Mouse (Mus musculus) CH12F3 (cell line): ENCODE results near the gene Mt3.
"Not testable (repeated sequence)": the region's sequence is repeated elsewhere in the genome, so short reads cannot be mapped to it uniquely, and the experiment has no call there.

Experiments used
- in situ Hi-C: fragments of 300-500 bp; cut with MboI; formaldehyde crosslinking; loops from 2 replicates; pipeline ENCODE4 v1.14.3; 2020; ENCODE audit warnings: low sequenced_read_pairs

Gene Mt3

GRCm38 (mm10) chr8:94152513-94153300 is at the start of gene Mt3:
Mt3 (plus strand) TSS chr8:94152607.
- in situ Hi-C loops, result no loop called here

- in situ Hi-C loops, result no loop called here
Observed at GRCm38 (mm10) chr8:94104146-94104545, 48.3 kb upstream of the Mt3 start.

- in situ Hi-C loops, result no loop called here
Observed at GRCm38 (mm10) chr8:94107871-94108270, 44.5 kb upstream of the Mt3 start.

GRCm38 (mm10) chr8:94109396-94109795 is 43.0 kb upstream of the Mt3 start:
- in situ Hi-C loops, result no loop called here

- in situ Hi-C loops, result no loop called here
Observed at GRCm38 (mm10) chr8:94109835-94110234, 42.6 kb upstream of the Mt3 start.

GRCm38 (mm10) chr8:94110526-94111177 is 41.8 kb upstream of the Mt3 start:
- in situ Hi-C loops, result no loop called here

GRCm38 (mm10) chr8:94113435-94113834 is 39.0 kb upstream of the Mt3 start:
- in situ Hi-C loops, result no loop called here

- in situ Hi-C loops, result no loop called here
Observed at GRCm38 (mm10) chr8:94113972-94114371, 38.4 kb upstream of the Mt3 start.

- in situ Hi-C loops, result no loop called here
Observed at GRCm38 (mm10) chr8:94118776-94119430, 33.5 kb upstream of the Mt3 start.

GRCm38 (mm10) chr8:94121625-94122024 is 30.8 kb upstream of the Mt3 start:
- in situ Hi-C loops, result no loop called here

- in situ Hi-C loops, result no loop called here
Observed at GRCm38 (mm10) chr8:94122711-94123468, 29.5 kb upstream of the Mt3 start.

GRCm38 (mm10) chr8:94127711-94128110 is 24.7 kb upstream of the Mt3 start:
- in situ Hi-C loops, result no loop called here

GRCm38 (mm10) chr8:94129133-94129789 is 23.1 kb upstream of the Mt3 start:
- in situ Hi-C loops, result no loop called here

- in situ Hi-C loops, result no loop called here
Observed at GRCm38 (mm10) chr8:94130126-94130525, 22.3 kb upstream of the Mt3 start.

- in situ Hi-C loops, result no loop called here
Observed at GRCm38 (mm10) chr8:94132096-94132495, 20.3 kb upstream of the Mt3 start.

- in situ Hi-C loops, result not testable (repeated sequence)
Observed at GRCm38 (mm10) chr8:94134601-94135000, 17.8 kb upstream of the Mt3 start.

- in situ Hi-C loops, result no loop called here
Observed at GRCm38 (mm10) chr8:94135556-94135955, 16.9 kb upstream of the Mt3 start.

GRCm38 (mm10) chr8:94136192-94136591 is 16.2 kb upstream of the Mt3 start:
- in situ Hi-C loops, result no loop called here

- in situ Hi-C loops, result no loop called here
Observed at GRCm38 (mm10) chr8:94136933-94137332, 15.5 kb upstream of the Mt3 start, which contains the start of gene Mt4. Mt4 (plus strand) TSS chr8:94137197.

- in situ Hi-C loops, result no loop called here
Observed at GRCm38 (mm10) chr8:94140266-94140795, 12.1 kb upstream of the Mt3 start.
